Mouse (Mus musculus): ENCODE measurements around the gene Pdzrn4.
"Not testable (repeated sequence)": the region's sequence is repeated elsewhere in the genome, so short reads cannot be mapped to it uniquely, and the experiment has no call there.

The Pdzrn4 gene

GRCm38 (mm10) chr15:92396770-92397608, at the start of gene Pdzrn4:
TSS of gene Pdzrn4 (plus strand) at chr15:92396881.
- DNase-seq: peak; percentile 10 to 36

- no peak for DNase-seq
These were observed 49.3 kb upstream of the Pdzrn4 start for GRCm38 (mm10) chr15:92347426-92347825.

- no peak for DNase-seq
These were observed 48.8 kb upstream of the Pdzrn4 start for GRCm38 (mm10) chr15:92347902-92348301.

- not testable (repeated sequence) for DNase-seq
These were observed 48.2 kb upstream of the Pdzrn4 start for GRCm38 (mm10) chr15:92348453-92348852.

GRCm38 (mm10) chr15:92364153-92364552, 32.5 kb upstream of the Pdzrn4 start:
- DNase-seq: no peak

GRCm38 (mm10) chr15:92364592-92364991, 32.1 kb upstream of the Pdzrn4 start:
- DNase-seq: no peak

GRCm38 (mm10) chr15:92394811-92395210, 1.9 kb upstream of the Pdzrn4 start:
- DNase-seq: no peak

GRCm38 (mm10) chr15:92398747-92399146, 2.1 kb downstream of the Pdzrn4 start:
- DNase-seq: no peak

- DNase-seq: no peak
These were observed 2.6 kb downstream of the Pdzrn4 start for GRCm38 (mm10) chr15:92399278-92399677.

- no peak for DNase-seq
These were observed 4.9 kb downstream of the Pdzrn4 start for GRCm38 (mm10) chr15:92401554-92401953.

GRCm38 (mm10) chr15:92415323-92415722, 18.6 kb downstream of the Pdzrn4 start:
- no peak for DNase-seq

- no peak for DNase-seq
These were observed 19.5 kb downstream of the Pdzrn4 start for GRCm38 (mm10) chr15:92416141-92416540.

GRCm38 (mm10) chr15:92416658-92417057, 20.0 kb downstream of the Pdzrn4 start:
- DNase-seq: no peak

- DNase-seq: no peak
These were observed 20.4 kb downstream of the Pdzrn4 start for GRCm38 (mm10) chr15:92417120-92417519.

- no peak for DNase-seq
These were observed 37.9 kb downstream of the Pdzrn4 start for GRCm38 (mm10) chr15:92434605-92435004.

- DNase-seq: no peak
These were observed 38.6 kb downstream of the Pdzrn4 start for GRCm38 (mm10) chr15:92435306-92435705.

GRCm38 (mm10) chr15:92441630-92442180, 45.0 kb downstream of the Pdzrn4 start:
- DNase-seq: no peak

- peak; percentile 34 to 56 for DNase-seq
These were observed 51.0 kb downstream of the Pdzrn4 start for GRCm38 (mm10) chr15:92447708-92448147.

GRCm38 (mm10) chr15:92449112-92449511, 52.4 kb downstream of the Pdzrn4 start:
- DNase-seq: no peak

GRCm38 (mm10) chr15:92452620-92453019, 55.9 kb downstream of the Pdzrn4 start:
- DNase-seq: no peak

- no peak for DNase-seq
These were observed 85.5 kb downstream of the Pdzrn4 start for GRCm38 (mm10) chr15:92482198-92482597.

- DNase-seq: no peak
These were observed 94.7 kb downstream of the Pdzrn4 start for GRCm38 (mm10) chr15:92491376-92491775.

GRCm38 (mm10) chr15:92495465-92496174, 98.9 kb downstream of the Pdzrn4 start:
- no peak for DNase-seq
